In the genomic region with DNA sequence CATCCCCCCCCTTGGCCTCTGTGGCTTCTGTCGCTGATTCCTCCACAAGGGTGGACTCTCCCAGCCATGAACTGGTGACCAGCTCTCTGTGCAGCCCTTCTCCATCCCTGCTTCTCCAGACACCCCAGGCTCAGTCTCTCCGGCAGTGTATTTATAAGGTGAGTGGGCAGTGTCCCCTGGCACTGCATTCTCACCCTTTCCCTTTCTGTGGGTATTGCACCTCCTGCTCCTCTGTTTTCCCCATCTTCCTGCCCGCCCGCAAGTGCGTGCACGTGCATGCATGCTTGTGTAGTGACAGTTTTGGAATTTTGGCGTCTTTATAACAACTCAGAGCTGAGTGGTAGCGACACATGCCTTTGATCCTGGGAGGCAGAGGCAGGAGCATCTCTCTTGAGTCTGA, we compare ENCODE assay signal across 21 mouse cellular contexts. TPM values are rescaled to one million over a fixed set of nuclear protein-coding genes. Genes with fewer than 3 reads are reported as not detected.
DNase-seq lines count a peak whose midpoint lies in the region; ATAC-seq and TF ChIP-seq lines count a peak whose summit lies in the region.
"Had no signal": no experiment of that assay in that cellular context is flagged by ENCODE, and none has a peak within 500 bp of the region (broad histone marks: within the 10 kb centered on the region; RNA-seq: fewer than 3 reads in every experiment).

No protein-coding gene starts in this region.

- DNase-seq in forebrain, embryonic 10.5 days (ENCODE audit: extremely low spot score, low spot score): no peak
- no peak for DNase-seq in forebrain, postnatal 0 days
- no peak for DNase-seq in liver, embryonic 11.5 days (ENCODE audit: low spot score)
- no peak for DNase-seq in liver
- peak; percentile 7 for DNase-seq in thymus, postnatal 4 days
- no peak for DNase-seq in thymus, postnatal 0 days (ENCODE audit: low spot score)
- DNase-seq in gastrocnemius, postnatal 10 days: no peak
- DNase-seq: adrenal gland, adult 2 months; heart, postnatal 36 days; kidney, adult 2 months; kidney, postnatal 25 days; left cerebral cortex, postnatal 4 days; lung, postnatal 10 days; right cerebral cortex, postnatal 25 days; thymus, postnatal 25 days had no signal

- peak overlapping the region; percentile 22; the same call in 1 of the 2 replicates for H3K4me3 ChIP-seq in forebrain, embryonic 10.5 days
- H3K4me3 ChIP-seq in forebrain, postnatal 0 days (ENCODE audit: low read depth, low read length): no peak overlapping the region
- no peak overlapping the region for H3K4me3 ChIP-seq in liver, embryonic 11.5 days (ENCODE audit: low read depth, low read length)
- H3K4me3 ChIP-seq: embryonic facial prominence, embryonic 13.5 days; forebrain, embryonic 15.5 days; heart, embryonic 12.5 days had no signal

- H3K4me1 ChIP-seq in forebrain, embryonic 10.5 days: peaks cover 78% of the 10 kb centered on the region
- H3K4me1 ChIP-seq in forebrain, postnatal 0 days (ENCODE audit: insufficient read depth): peaks cover 7% of the 10 kb centered on the region; the same call in 1 of the 2 replicates
- H3K4me1 ChIP-seq in liver, embryonic 11.5 days (replicated peaks; ENCODE audit: control insufficient read depth, insufficient read depth, low read length): peaks cover 30% of the 10 kb centered on the region

- TF ChIP-seq CTCF in forebrain, postnatal 0 days (IDR thresholded peaks at IDR 0.05; ENCODE audit: low read depth): no peak

- H3K27me3 ChIP-seq in forebrain, embryonic 10.5 days (ENCODE audit: poor library complexity, severe bottlenecking): peaks cover 15% of the 10 kb centered on the region
- H3K27me3 ChIP-seq in forebrain, postnatal 0 days (ENCODE audit: insufficient read depth, low read length): no peaks in the 10 kb centered on the region
- no peaks in the 10 kb centered on the region for H3K27me3 ChIP-seq in liver, embryonic 11.5 days (replicated peaks; ENCODE audit: control insufficient read depth, insufficient read depth, low read length)
- H3K27me3 ChIP-seq: embryonic facial prominence, embryonic 13.5 days; forebrain, embryonic 15.5 days; heart, embryonic 12.5 days had no signal

- no peaks in the 10 kb centered on the region; the same call in 1 of the 2 replicates for H3K9me3 ChIP-seq in forebrain, embryonic 10.5 days
- H3K9me3 ChIP-seq in forebrain, postnatal 0 days (ENCODE audit: low read length): no peaks in the 10 kb centered on the region
- H3K9me3 ChIP-seq in liver, embryonic 11.5 days (ENCODE audit: control insufficient read depth, low read length): 0 out of 2 replicates have a peak, but pooled peaks cover 2% of the 10 kb centered on the region
- H3K9me3 ChIP-seq: embryonic facial prominence, embryonic 13.5 days; forebrain, embryonic 15.5 days; heart, embryonic 12.5 days had no signal

- no peak for ATAC-seq in forebrain, postnatal 0 days
- no peak for ATAC-seq in liver, embryonic 11.5 days (replicated peaks; ENCODE audit: low FRiP score)
- ATAC-seq: forebrain, embryonic 15.5 days had no signal

- H3K36me3 ChIP-seq in forebrain, embryonic 10.5 days (replicated peaks): peaks cover 68% of the 10 kb centered on the region
- H3K36me3 ChIP-seq in forebrain, postnatal 0 days (ENCODE audit: insufficient read depth): peaks cover 43% of the 10 kb centered on the region
- peaks cover 53% of the 10 kb centered on the region for H3K36me3 ChIP-seq in liver, embryonic 11.5 days (ENCODE audit: control insufficient read depth, insufficient read depth, low read length)

- H3K27ac ChIP-seq in forebrain, embryonic 10.5 days: no peak overlapping the region
- H3K27ac ChIP-seq in forebrain, postnatal 0 days (ENCODE audit: low read depth, low read length): no peak overlapping the region
- H3K27ac ChIP-seq in liver, embryonic 11.5 days (ENCODE audit: low read depth, low read length): 0 out of 2 replicates have a peak overlapping the region, but pooled peaks have one; percentile 13
- H3K27ac ChIP-seq: embryonic facial prominence, embryonic 13.5 days; forebrain, embryonic 15.5 days had no signal

- no peak overlapping the region for H3K9ac ChIP-seq in forebrain, postnatal 0 days
- no peak overlapping the region for H3K9ac ChIP-seq in liver, embryonic 11.5 days (ENCODE audit: low read depth, low read length)
- H3K9ac ChIP-seq: embryonic facial prominence, embryonic 13.5 days; forebrain, embryonic 15.5 days; heart, embryonic 12.5 days had no signal

- WGBS in forebrain, embryonic 10.5 days: 98% methylated on average over 8 of the region's 8 CpGs
- 95% methylated on average over 8 of the region's 8 CpGs for WGBS in forebrain, postnatal 0 days
- WGBS in liver, embryonic 11.5 days: 93% methylated on average over 8 of the region's 8 CpGs

- H3K4me2 ChIP-seq in forebrain, postnatal 0 days (ENCODE audit: low read depth): no peak overlapping the region
- no peak overlapping the region; the same call in 1 of the 2 replicates for H3K4me2 ChIP-seq in liver, embryonic 11.5 days
- H3K4me2 ChIP-seq: embryonic facial prominence, embryonic 13.5 days; forebrain, embryonic 15.5 days; heart, embryonic 12.5 days had no signal

RNA-seq across cellular contexts. Expression of a gene that starts 1.8 kb away (rescaled TPM):
- polyA plus RNA-seq in forebrain, embryonic 10.5 days (2016; fragmentation: Nextera tagmentation; extraction: Ambion mirVana): 14.1 TPM in 2 replicates
- total RNA-seq in forebrain, postnatal 0 days (2014; rRNA removed): 27.2 and 36.0 TPM in 2 replicates
- polyA plus RNA-seq in forebrain, postnatal 0 days (2015; fragmentation: Nextera tagmentation; extraction: Ambion mirVana): 25.0 and 26.2 TPM in 2 replicates
- polyA plus RNA-seq in liver, embryonic 11.5 days (2014; fragmentation: Nextera tagmentation; extraction: Ambion mirVana): 28.1 and 29.1 TPM in 2 replicates
- 131 and 140 TPM in 2 replicates for polyA plus RNA-seq in thymus, postnatal 0 days (2015; fragmentation: Nextera tagmentation; extraction: Ambion mirVana)
- total RNA-seq in gastrocnemius, postnatal 10 days (2021): 10 to 100 TPM; 40.7 to 41.3 TPM

RNA-seq across cellular contexts. Expression of a gene that starts 1.8 kb away (rescaled TPM):
- 21.2 and 23.2 TPM in 2 replicates for polyA plus RNA-seq in forebrain, embryonic 10.5 days (2016; fragmentation: Nextera tagmentation; extraction: Ambion mirVana)
- 34.4 and 44.0 TPM in 2 replicates for total RNA-seq in forebrain, postnatal 0 days (2014; rRNA removed)
- polyA plus RNA-seq in forebrain, postnatal 0 days (2015; fragmentation: Nextera tagmentation; extraction: Ambion mirVana): 20.4 and 22.3 TPM in 2 replicates
- polyA plus RNA-seq in liver, embryonic 11.5 days (2014; fragmentation: Nextera tagmentation; extraction: Ambion mirVana): 12.4 and 13.0 TPM in 2 replicates
- 13.8 and 14.9 TPM in 2 replicates for polyA plus RNA-seq in thymus, postnatal 0 days (2015; fragmentation: Nextera tagmentation; extraction: Ambion mirVana)
- 10 to 100 TPM; 18.9 to 21.9 TPM for total RNA-seq in gastrocnemius, postnatal 10 days (2021)

RNA-seq across cellular contexts. Expression of a gene that starts 4.7 kb away (rescaled TPM):
- polyA plus RNA-seq in forebrain, embryonic 10.5 days (2016; fragmentation: Nextera tagmentation; extraction: Ambion mirVana): 85.9 and 90.8 TPM in 2 replicates
- total RNA-seq in forebrain, postnatal 0 days (2014; rRNA removed): 70.4 and 77.1 TPM in 2 replicates
- 41.5 and 45.2 TPM in 2 replicates for polyA plus RNA-seq in forebrain, postnatal 0 days (2015; fragmentation: Nextera tagmentation; extraction: Ambion mirVana)
- polyA plus RNA-seq in liver, embryonic 11.5 days (2014; fragmentation: Nextera tagmentation; extraction: Ambion mirVana): 46.9 and 52.9 TPM in 2 replicates
- polyA plus RNA-seq in thymus, postnatal 0 days (2015; fragmentation: Nextera tagmentation; extraction: Ambion mirVana): 62.9 and 67.8 TPM in 2 replicates
- 10 to 100 TPM; 12.1 to 13.5 TPM for total RNA-seq in gastrocnemius, postnatal 10 days (2021)

RNA-seq across cellular contexts. Expression of a gene that starts 9.0 kb away (rescaled TPM):
- polyA plus RNA-seq in forebrain, embryonic 10.5 days (2016; fragmentation: Nextera tagmentation; extraction: Ambion mirVana): 0.19 and 0.39 TPM in 2 replicates
- not detected in 2 replicates for total RNA-seq in forebrain, postnatal 0 days (2014; rRNA removed)
- polyA plus RNA-seq in forebrain, postnatal 0 days (2015; fragmentation: Nextera tagmentation; extraction: Ambion mirVana): 1.9 and 2.0 TPM in 2 replicates
- 1.8 and 2.2 TPM in 2 replicates for polyA plus RNA-seq in liver, embryonic 11.5 days (2014; fragmentation: Nextera tagmentation; extraction: Ambion mirVana)
- polyA plus RNA-seq in thymus, postnatal 0 days (2015; fragmentation: Nextera tagmentation; extraction: Ambion mirVana): 1.6 and 1.9 TPM in 2 replicates
- not detected for total RNA-seq in gastrocnemius, postnatal 10 days (2021)
- total RNA-seq: adrenal gland, adult 2 months; gastrocnemius, adult 18-20 months; heart, postnatal 36 days; left cerebral cortex, postnatal 4 days had no signal
- polyA plus RNA-seq: adrenal gland, adult 2 months; C2C12; gonadal fat pad, adult 2 months; kidney, adult 2 months had no signal

RNA-seq across cellular contexts. Expression of a gene that starts 15.4 kb away (rescaled TPM):
- 39.3 and 46.7 TPM in 2 replicates for polyA plus RNA-seq in forebrain, embryonic 10.5 days (2016; fragmentation: Nextera tagmentation; extraction: Ambion mirVana)
- 75.7 and 76.3 TPM in 2 replicates for total RNA-seq in forebrain, postnatal 0 days (2014; rRNA removed)
- polyA plus RNA-seq in forebrain, postnatal 0 days (2015; fragmentation: Nextera tagmentation; extraction: Ambion mirVana): 24.1 and 27.1 TPM in 2 replicates
- 22.1 and 25.6 TPM in 2 replicates for polyA plus RNA-seq in liver, embryonic 11.5 days (2014; fragmentation: Nextera tagmentation; extraction: Ambion mirVana)
- polyA plus RNA-seq in thymus, postnatal 0 days (2015; fragmentation: Nextera tagmentation; extraction: Ambion mirVana): 37.5 and 42.3 TPM in 2 replicates
- total RNA-seq in gastrocnemius, postnatal 10 days (2021): 10 to 100 TPM; 29.3 to 40.2 TPM
